Comparison of ENCODE assay signal across 22 mouse cellular contexts in genomic region chr5:66505578-66505977, GRCm38 (mm10).
"Had no signal": no experiment of that assay in that cellular context is flagged by ENCODE, and none has a peak within 500 bp of the region (broad histone marks: within the 10 kb centered on the region; RNA-seq: fewer than 3 reads in every experiment).

No protein-coding gene starts in this region.

- H3K9ac ChIP-seq: heart, embryonic 12.5 days; hindbrain, embryonic 12.5 days; hindbrain, embryonic 14.5 days; intestine, embryonic 15.5 days; limb, embryonic 12.5 days had no signal

- H3K9me3 ChIP-seq: heart, embryonic 12.5 days; hindbrain, embryonic 10.5 days; hindbrain, embryonic 12.5 days; intestine, embryonic 15.5 days; limb, embryonic 10.5 days; limb, embryonic 12.5 days had no signal

- ATAC-seq: inflammation-experienced regulatory T-cells, adult 6 months; intestine, embryonic 15.5 days; intestine, postnatal 0 days had no signal

- H3K4me2 ChIP-seq: heart, embryonic 12.5 days; hindbrain, embryonic 12.5 days; hindbrain, embryonic 14.5 days; intestine, embryonic 15.5 days; limb, embryonic 12.5 days had no signal

- H3K27ac ChIP-seq: gastrocnemius, adult 2 months; hindbrain, embryonic 10.5 days; hindbrain, embryonic 12.5 days; hindbrain, embryonic 14.5 days; intestine, embryonic 15.5 days; layer of hippocampus, adult 2 months; left cerebral cortex, adult 2 months; limb, embryonic 10.5 days; limb, embryonic 12.5 days had no signal

- H3K27me3 ChIP-seq: heart, embryonic 12.5 days; hindbrain, embryonic 12.5 days; intestine, embryonic 15.5 days; limb, embryonic 12.5 days had no signal

- DNase-seq: gastrocnemius, adult 2 months; gastrocnemius, postnatal 10 days; gastrocnemius, postnatal 25 days; heart, adult 18-20 months; heart, postnatal 10 days; heart, postnatal 4 days; kidney, adult 18-20 months; kidney, adult 8-10 months; kidney, postnatal 10 days; kidney, postnatal 25 days; kidney, postnatal 4 days had no signal

- H3K4me3 ChIP-seq: gastrocnemius, adult 2 months; heart, embryonic 12.5 days; hindbrain, embryonic 10.5 days; hindbrain, embryonic 12.5 days; intestine, embryonic 15.5 days; layer of hippocampus, adult 2 months; left cerebral cortex, adult 2 months; limb, embryonic 10.5 days; limb, embryonic 12.5 days had no signal

- H3K36me3 ChIP-seq: heart, embryonic 12.5 days; hindbrain, embryonic 10.5 days; hindbrain, embryonic 12.5 days; intestine, embryonic 15.5 days; limb, embryonic 10.5 days; limb, embryonic 12.5 days had no signal
